Mouse (Mus musculus): ENCODE data around the gene Casp7. TPM values are rescaled to one million over a fixed set of nuclear protein-coding genes. Genes with fewer than 3 reads are reported as not detected.

Casp7 gene
- polyA plus RNA-seq, 1 experiment from 2014 or later = 18.3 TPM

Other genes starting within 250 kb of the Casp7 start
- gene Habp2, start 110.0 kb upstream of the Casp7 start, polyA plus RNA-seq (2014; fragmentation: Nextera tagmentation; extraction: Ambion mirVana) = 0.14 TPM in 1 of 2 replicates, not detected in the other
- gene Nrap, start 7.1 kb upstream of the Casp7 start, polyA plus RNA-seq (2014; fragmentation: Nextera tagmentation; extraction: Ambion mirVana) = 0.16 and 0.18 TPM in 2 replicates
- 0.09 TPM in 1 of 2 replicates, not detected in the other for gene Plekhs1, start 64.5 kb downstream of the Casp7 start, polyA plus RNA-seq (2014; fragmentation: Nextera tagmentation; extraction: Ambion mirVana)
- gene Dclre1a, start 151.1 kb downstream of the Casp7 start, polyA plus RNA-seq (2014; fragmentation: Nextera tagmentation; extraction: Ambion mirVana) = 15.1 and 16.9 TPM in 2 replicates
- gene Nhlrc2, start 151.1 kb downstream of the Casp7 start, polyA plus RNA-seq (2014; fragmentation: Nextera tagmentation; extraction: Ambion mirVana) = 12.7 and 13.9 TPM in 2 replicates